In the genomic region with DNA sequence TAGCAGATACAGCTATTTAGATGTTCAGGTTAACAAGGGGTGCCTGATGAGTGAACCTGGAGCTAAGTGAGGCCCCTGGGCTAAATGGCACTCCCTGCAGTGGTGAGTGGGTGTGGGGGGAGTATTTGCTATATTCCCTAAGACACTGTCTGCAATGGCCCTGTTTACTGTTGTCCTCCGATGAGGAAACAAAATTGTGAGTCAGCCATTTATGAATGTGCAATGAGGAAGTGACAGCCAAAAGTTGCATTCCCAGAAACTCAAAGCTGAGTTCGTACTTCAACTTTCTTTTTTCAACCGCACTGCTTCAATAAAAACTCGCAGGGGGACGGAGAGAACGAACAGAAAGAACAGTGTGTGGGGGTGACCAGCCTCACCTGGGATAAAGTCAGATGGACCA, we compare ENCODE assay signal across 7 mouse cellular contexts. TPM values are rescaled to one million over a fixed set of nuclear protein-coding genes. Genes with fewer than 3 reads are reported as not detected.
DNase-seq lines count a peak whose midpoint lies in the region; ATAC-seq and TF ChIP-seq lines count a peak whose summit lies in the region.

No protein-coding gene starts in this region.

- peak overlapping the region; percentile 40; the same call in 1 of the 2 replicates for H3K4me2 ChIP-seq in midbrain, embryonic 13.5 days (replicated peaks)
- no peak overlapping the region for H3K4me2 ChIP-seq in midbrain, embryonic 11.5 days
- H3K4me2 ChIP-seq in heart, embryonic 12.5 days = peak overlapping the region; percentile 69
- H3K4me2 ChIP-seq in liver, embryonic 14.5 days (ENCODE audit: low read depth) = peak overlapping the region; percentile 67
- peak overlapping the region; percentile 27 for H3K4me2 ChIP-seq in stomach, embryonic 14.5 days (replicated peaks; ENCODE audit: low read depth, low read length)

- TF ChIP-seq EP300 in liver, embryonic 14.5 days (IDR thresholded peaks at IDR 0.05; ENCODE audit: low read depth) = no peak

- H3K36me3 ChIP-seq in midbrain, embryonic 13.5 days = peaks cover 34% of the 10 kb centered on the region
- no peaks in the 10 kb centered on the region; the same call in 1 of the 2 replicates for H3K36me3 ChIP-seq in midbrain, embryonic 11.5 days (ENCODE audit: control insufficient read depth, insufficient read depth, low read length)
- H3K36me3 ChIP-seq in heart, embryonic 12.5 days = no peaks in the 10 kb centered on the region
- no peaks in the 10 kb centered on the region; the same call in 1 of the 2 replicates for H3K36me3 ChIP-seq in liver, embryonic 14.5 days (replicated peaks; ENCODE audit: control insufficient read depth, insufficient read depth, low read depth)
- H3K36me3 ChIP-seq in stomach, embryonic 14.5 days (ENCODE audit: control insufficient read depth, insufficient read depth, low read length) = no peaks in the 10 kb centered on the region

- H3K9me3 ChIP-seq in midbrain, embryonic 13.5 days = no peaks in the 10 kb centered on the region
- no peaks in the 10 kb centered on the region for H3K9me3 ChIP-seq in midbrain, embryonic 11.5 days (ENCODE audit: control insufficient read depth, low read length)
- no peaks in the 10 kb centered on the region for H3K9me3 ChIP-seq in heart, embryonic 12.5 days (replicated peaks)
- H3K9me3 ChIP-seq in liver, embryonic 14.5 days (ENCODE audit: control insufficient read depth, low read length) = no peaks in the 10 kb centered on the region
- no peaks in the 10 kb centered on the region for H3K9me3 ChIP-seq in stomach, embryonic 14.5 days (ENCODE audit: control insufficient read depth, low read depth, low read length)

- TF ChIP-seq CTCF in liver, embryonic 14.5 days (IDR thresholded peaks at IDR 0.05; ENCODE audit: low read depth) = no peak

- H3K9ac ChIP-seq in midbrain, embryonic 13.5 days (replicated peaks) = no peak overlapping the region
- H3K9ac ChIP-seq in midbrain, embryonic 11.5 days (ENCODE audit: low read length) = no peak overlapping the region
- peak overlapping the region; percentile 55 for H3K9ac ChIP-seq in heart, embryonic 12.5 days
- peak overlapping the region; percentile 61 for H3K9ac ChIP-seq in liver, embryonic 14.5 days (replicated peaks)
- no peak overlapping the region for H3K9ac ChIP-seq in stomach, embryonic 14.5 days (replicated peaks; ENCODE audit: low read depth, low read length)

- no peak for ATAC-seq in midbrain, embryonic 13.5 days
- ATAC-seq in midbrain, embryonic 11.5 days (ENCODE audit: low FRiP score) = no peak
- no peak for ATAC-seq in heart, embryonic 12.5 days (ENCODE audit: insufficient number of reproducible peaks, low FRiP score)
- no peak for ATAC-seq in liver, embryonic 14.5 days (ENCODE audit: insufficient read depth)
- ATAC-seq in stomach, embryonic 14.5 days (ENCODE audit: insufficient number of reproducible peaks, insufficient read depth, low FRiP score, low read depth) = no peak

- H3K27me3 ChIP-seq in midbrain, embryonic 13.5 days = no peaks in the 10 kb centered on the region
- H3K27me3 ChIP-seq in midbrain, embryonic 11.5 days (ENCODE audit: control insufficient read depth, insufficient read depth, low read length) = no peaks in the 10 kb centered on the region
- H3K27me3 ChIP-seq in heart, embryonic 12.5 days (replicated peaks) = 0 out of 2 replicates have a peak, but pooled peaks cover 3% of the 10 kb centered on the region
- H3K27me3 ChIP-seq in liver, embryonic 14.5 days (ENCODE audit: control insufficient read depth, insufficient read depth, low read length) = no peaks in the 10 kb centered on the region
- H3K27me3 ChIP-seq in stomach, embryonic 14.5 days (ENCODE audit: control insufficient read depth, insufficient read depth, low read length) = no peaks in the 10 kb centered on the region

- WGBS in midbrain, embryonic 13.5 days = 95% methylated on average over 6 of the region's 6 CpGs
- 96% methylated on average over 6 of the region's 6 CpGs for WGBS in midbrain, embryonic 11.5 days
- WGBS in heart, embryonic 12.5 days = 87% methylated on average over 6 of the region's 6 CpGs
- 38% methylated on average over 6 of the region's 6 CpGs for WGBS in liver, embryonic 14.5 days (ENCODE audit: insufficient replicate concordance)
- WGBS in stomach, embryonic 14.5 days = 88% methylated on average over 6 of the region's 6 CpGs

- H3K27ac ChIP-seq in midbrain, embryonic 13.5 days = no peak overlapping the region
- H3K27ac ChIP-seq in midbrain, embryonic 11.5 days (ENCODE audit: low read depth, low read length) = no peak overlapping the region
- peak overlapping the region; percentile 20; the same call in 1 of the 2 replicates for H3K27ac ChIP-seq in heart, embryonic 12.5 days (ENCODE audit: poor library complexity, severe bottlenecking)
- peak overlapping the region; percentile 71 for H3K27ac ChIP-seq in liver, embryonic 14.5 days
- H3K27ac ChIP-seq in stomach, embryonic 14.5 days (ENCODE audit: low read length) = no peak overlapping the region

- H3K4me1 ChIP-seq in midbrain, embryonic 13.5 days (replicated peaks) = peaks cover 48% of the 10 kb centered on the region
- H3K4me1 ChIP-seq in midbrain, embryonic 11.5 days (ENCODE audit: control insufficient read depth, insufficient read depth, low read length) = peaks cover 5% of the 10 kb centered on the region
- H3K4me1 ChIP-seq in heart, embryonic 12.5 days (replicated peaks) = peaks cover 35% of the 10 kb centered on the region
- H3K4me1 ChIP-seq in liver, embryonic 14.5 days (replicated peaks; ENCODE audit: control insufficient read depth in 2 of 2, insufficient read depth in 2 of 2, low read length in 1 of 2) = peaks cover 22 to 34% of the 10 kb centered on the region in 2 experiments
- peaks cover 5% of the 10 kb centered on the region; the same call in 1 of the 2 replicates for H3K4me1 ChIP-seq in stomach, embryonic 14.5 days (ENCODE audit: control insufficient read depth, insufficient read depth, low read length)

- no peak overlapping the region for H3K4me3 ChIP-seq in midbrain, embryonic 13.5 days (replicated peaks)
- no peak overlapping the region for H3K4me3 ChIP-seq in midbrain, embryonic 11.5 days (ENCODE audit: low read depth, low read length)
- H3K4me3 ChIP-seq in heart, embryonic 12.5 days = peak overlapping the region; percentile 42
- H3K4me3 ChIP-seq in liver, embryonic 14.5 days (ENCODE audit: insufficient read depth in 1 of 2, low read depth in 2 of 2, low read length in 2 of 2) = peak overlapping the region; percentile 64 to 89
- H3K4me3 ChIP-seq in stomach, embryonic 14.5 days (ENCODE audit: low read depth, low read length) = peak overlapping the region; percentile 8; the same call in 1 of the 2 replicates

- DNase-seq in midbrain, embryonic 11.5 days (ENCODE audit: low spot score, missing footprints) = no peak
- peak in 1 of 3 experiments; percentile 19 for DNase-seq in liver, embryonic 14.5 days (ENCODE audit: low read depth in 3 of 3, low spot score in 3 of 3)
- DNase-seq in gastrocnemius, postnatal 4 days (ENCODE audit: low spot score in 2 of 2) = no peak
- no peak for DNase-seq in adrenal gland, postnatal 25 days

RNA-seq across cellular contexts. Expression of a gene that starts 3.3 kb away (rescaled TPM):
- 57.3 and 62.8 TPM in 2 replicates for polyA plus RNA-seq in midbrain, embryonic 13.5 days (2015; fragmentation: Nextera tagmentation; extraction: Ambion mirVana)
- 27.5 and 28.3 TPM in 2 replicates for polyA plus RNA-seq in midbrain, embryonic 11.5 days (2014; fragmentation: Nextera tagmentation; extraction: Ambion mirVana)
- 11.8 and 12.8 TPM in 2 replicates for polyA plus RNA-seq in heart, embryonic 12.5 days (2016; fragmentation: Nextera tagmentation; extraction: Ambion mirVana)
- polyA plus RNA-seq in liver, embryonic 14.5 days (2012; rRNA removed) = 12.4 and 17.8 TPM in 2 replicates
- 15.6 TPM in 2 replicates for polyA plus RNA-seq in liver, embryonic 14.5 days (2014; fragmentation: Nextera tagmentation; extraction: Ambion mirVana)
- polyA plus RNA-seq in stomach, embryonic 14.5 days (2014; fragmentation: Nextera tagmentation; extraction: Ambion mirVana) = 9.2 and 11.1 TPM in 2 replicates
- total RNA-seq in gastrocnemius, postnatal 4 days (2021) = 10 to 100 TPM; 15.2 to 15.9 TPM
- total RNA-seq in adrenal gland, postnatal 25 days (2021) = 13.9 and 17.6 TPM in 2 replicates

RNA-seq across cellular contexts. Expression of a gene that starts 12.4 kb away (rescaled TPM):
- polyA plus RNA-seq in midbrain, embryonic 13.5 days (2015; fragmentation: Nextera tagmentation; extraction: Ambion mirVana) = 34.5 and 34.6 TPM in 2 replicates
- 20.3 and 21.6 TPM in 2 replicates for polyA plus RNA-seq in midbrain, embryonic 11.5 days (2014; fragmentation: Nextera tagmentation; extraction: Ambion mirVana)
- 4.7 and 5.2 TPM in 2 replicates for polyA plus RNA-seq in heart, embryonic 12.5 days (2016; fragmentation: Nextera tagmentation; extraction: Ambion mirVana)
- polyA plus RNA-seq in liver, embryonic 14.5 days (2012; rRNA removed) = 0.08 and 0.16 TPM in 2 replicates
- 0.19 TPM in 1 of 2 replicates, not detected in the other for polyA plus RNA-seq in liver, embryonic 14.5 days (2014; fragmentation: Nextera tagmentation; extraction: Ambion mirVana)
- polyA plus RNA-seq in stomach, embryonic 14.5 days (2014; fragmentation: Nextera tagmentation; extraction: Ambion mirVana) = 2.4 TPM in 2 replicates
- total RNA-seq in gastrocnemius, postnatal 4 days (2021) = 10 to 100 TPM; 13.8 to 16.9 TPM
- 5.5 and 6.4 TPM in 2 replicates for total RNA-seq in adrenal gland, postnatal 25 days (2021)

Comparison
In these comparisons a context has a peak if more than half of its experiments do, and no peak if none do; other contexts are left out.
1. H3K27ac ChIP-seq: peak in heart, embryonic 12.5 days (single experiment) and liver, embryonic 14.5 days (single experiment); none in midbrain, embryonic 13.5 days (single experiment), midbrain, embryonic 11.5 days (single experiment) and stomach, embryonic 14.5 days (single experiment).
2. H3K4me3 ChIP-seq: peak in heart, embryonic 12.5 days (single experiment), liver, embryonic 14.5 days (2 of 2) and stomach, embryonic 14.5 days (single experiment); none in midbrain, embryonic 13.5 days (single experiment) and midbrain, embryonic 11.5 days (single experiment).
3. H3K9ac ChIP-seq: peak in heart, embryonic 12.5 days (single experiment) and liver, embryonic 14.5 days (single experiment); none in midbrain, embryonic 13.5 days (single experiment), midbrain, embryonic 11.5 days (single experiment) and stomach, embryonic 14.5 days (single experiment).